Mouse (Mus musculus) heart, embryonic 14.5 days (tissue): ENCODE results near the gene Itpr3. TPM values are rescaled to one million over a fixed set of nuclear protein-coding genes. Genes with fewer than 3 reads are reported as not detected.

Experiments used
- ATAC-seq: fragments of 200-750 bp; cut with Nextera tagmentation; 2 replicates; pipeline ENCODE4 v1.8.0; 2017; ENCODE audit warnings: low read depth, moderate TSS enrichment; ENCODE audit not compliant: insufficient number of reproducible peaks, insufficient read depth, low FRiP score
- H3K27ac ChIP-seq, 2 experiments: fragments of 200-500 bp in 1 of 2; fragments of 300-500 bp in 1 of 2; sonication (generic) in 1 of 2; replicated peaks in 1 of 2; 2 replicates each; pipeline ENCODE4 v1.5.1; 2012 to 2014; ENCODE audit warnings: low read depth in 2 of 2, low read length in 2 of 2, control low read depth in 1 of 2, mild to moderate bottlenecking in 1 of 2, mixed read lengths in 1 of 2; ENCODE audit not compliant: control insufficient read depth in 1 of 2, insufficient read depth in 1 of 2
- H3K27me3 ChIP-seq: fragments of 300-500 bp; sonication (generic); 2 replicates; pipeline ENCODE4 v1.6.1; 2014; ENCODE audit warnings: mild to moderate bottlenecking, low read length, control low read depth; ENCODE audit not compliant: control insufficient read depth, insufficient read depth
- H3K36me3 ChIP-seq: fragments of 300-500 bp; sonication (generic); 2 replicates; pipeline ENCODE4 v1.6.1; 2014; ENCODE audit warnings: mild to moderate bottlenecking, control low read depth, low read length, mixed read lengths; ENCODE audit not compliant: control insufficient read depth, insufficient read depth
- H3K4me1 ChIP-seq, 2 experiments: fragments of 200-500 bp in 1 of 2; fragments of 300-500 bp in 1 of 2; sonication (generic) in 1 of 2; 2 replicates each; pipeline ENCODE4 v1.6.1; 2012 to 2014; ENCODE audit warnings: low read length in 2 of 2, control low read depth in 1 of 2, mixed read lengths in 1 of 2; ENCODE audit not compliant: control insufficient read depth in 2 of 2, insufficient read depth in 2 of 2
- H3K4me2 ChIP-seq: fragments of 300-500 bp; sonication (generic); 2 replicates; pipeline ENCODE4 v1.6.1; 2014; ENCODE audit warnings: mild to moderate bottlenecking, low read length
- H3K4me3 ChIP-seq, 2 experiments: fragments of 200-500 bp in 1 of 2; fragments of 300-500 bp in 1 of 2; sonication (generic) in 1 of 2; 2 replicates each; pipeline ENCODE4 v1.5.1; 2012 to 2014; ENCODE audit warnings: low read length in 2 of 2, mild to moderate bottlenecking in 2 of 2, control low read depth in 1 of 2, low read depth in 1 of 2, moderate library complexity in 1 of 2; ENCODE audit not compliant: control insufficient read depth in 1 of 2, insufficient read depth in 1 of 2
- H3K9ac ChIP-seq: fragments of 300-500 bp; sonication (generic); 2 replicates; pipeline ENCODE4 v1.6.1; 2014; ENCODE audit warnings: mild to moderate bottlenecking, low read length
- H3K9me3 ChIP-seq: fragments of 300-500 bp; sonication (generic); 2 replicates; pipeline ENCODE4 v1.6.1; 2016; ENCODE audit warnings: low read length, control low read depth; ENCODE audit not compliant: control insufficient read depth
- WGBS: fragments of 180-500 bp; shearing (Covaris S2); extraction: QIAGEN DNeasy Blood & Tissue Kit; methylation state at CpG from one replicate; pipeline ENCODE4 v1.1.7; 2014; 5-methylcytosine and 5-hydroxymethylcytosine counted together
- polyA plus RNA-seq: library from polyadenylated mRNA; unstranded; fragments of >200 nt; fragmentation: Nextera tagmentation; extraction: Ambion mirVana; gene quantifications from 2 replicates; pipeline ENCODE4 v1.2.1, GENCODE M21; 2014

Itpr3 gene
- polyA plus RNA-seq, 1 experiment from 2014 or later: 1.7 TPM

DNA sequence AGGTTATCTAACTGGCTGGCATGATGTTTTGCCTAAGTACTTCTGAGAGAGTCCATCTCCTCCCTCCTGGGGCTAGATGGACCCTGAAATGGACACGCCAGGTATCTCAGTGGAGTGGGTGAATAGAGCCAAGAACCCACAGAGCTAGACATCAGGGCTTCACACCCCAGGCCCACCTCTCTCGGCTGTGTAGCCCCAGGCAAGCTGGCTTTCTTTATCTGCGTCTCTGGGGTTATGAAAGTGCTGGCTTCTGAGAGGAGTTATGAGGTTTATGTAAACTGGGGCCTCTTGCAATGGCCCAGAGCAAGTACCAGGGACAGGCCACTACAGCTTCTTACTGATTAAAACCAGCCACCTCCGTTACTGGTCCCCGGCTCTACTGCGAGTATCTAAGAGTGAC, 97.8 kb downstream of the Itpr3 start:
- WGBS: 76% methylated on average over 6 of the region's 6 CpGs
- H3K9ac ChIP-seq: no peak overlapping the region
- no peak overlapping the region for H3K27ac ChIP-seq
- H3K9me3 ChIP-seq: no peaks in the 10 kb centered on the region
- H3K4me3 ChIP-seq: no peak overlapping the region
- no peak for ATAC-seq
- H3K4me2 ChIP-seq: no peak overlapping the region
- peaks cover 19 to 35% of the 10 kb centered on the region in 2 experiments for H3K4me1 ChIP-seq
- no peaks in the 10 kb centered on the region for H3K36me3 ChIP-seq
- 0 out of 2 replicates have a peak, but pooled peaks cover 1% of the 10 kb centered on the region for H3K27me3 ChIP-seq

GRCm38 (mm10) chr17:27155752-27156151, 98.6 kb downstream of the Itpr3 start:
- Histone ChIP-seq H3K4me3 (no peak overlapping the region), H3K9me3 (no peaks in the 10 kb centered on the region), H3K4me2 (no peak overlapping the region), H3K4me1 (peaks cover 19 to 35% of the 10 kb centered on the region in 2 experiments), H3K27ac (no peak overlapping the region), H3K27me3 (no peaks in the 10 kb centered on the region), H3K9ac (no peak overlapping the region), H3K36me3 (no peaks in the 10 kb centered on the region)
- ATAC-seq: no peak
- WGBS: 80% methylated on average over 8 of the region's 8 CpGs

- no peaks in the 10 kb centered on the region for H3K27me3 ChIP-seq
- no peak overlapping the region for H3K4me3 ChIP-seq
- peaks cover 19 to 25% of the 10 kb centered on the region in 2 experiments for H3K4me1 ChIP-seq
- 74% methylated on average over 6 of the region's 6 CpGs for WGBS
- no peaks in the 10 kb centered on the region for H3K36me3 ChIP-seq
- H3K4me2 ChIP-seq: no peak overlapping the region
- ATAC-seq: no peak
- H3K9me3 ChIP-seq: no peaks in the 10 kb centered on the region
- H3K9ac ChIP-seq: no peak overlapping the region
- no peak overlapping the region for H3K27ac ChIP-seq
Observed at GRCm38 (mm10) chr17:27158439-27158838, 101.3 kb downstream of the Itpr3 start.

- Histone ChIP-seq H3K4me3 (no peak overlapping the region), H3K27me3 (no peaks in the 10 kb centered on the region), H3K36me3 (no peaks in the 10 kb centered on the region), H3K4me2 (no peak overlapping the region), H3K27ac (no peak overlapping the region), H3K9me3 (no peaks in the 10 kb centered on the region), H3K4me1 (peaks cover 12 to 18% of the 10 kb centered on the region in 2 experiments), H3K9ac (no peak overlapping the region)
- ATAC-seq: no peak
- WGBS: 66% methylated on average over 7 of the region's 7 CpGs
Observed at GRCm38 (mm10) chr17:27159169-27159568, 102.1 kb downstream of the Itpr3 start.

GRCm38 (mm10) chr17:27160905-27161304, 103.8 kb downstream of the Itpr3 start:
- no peak for ATAC-seq
- H3K27ac ChIP-seq: no peak overlapping the region
- H3K36me3 ChIP-seq: no peaks in the 10 kb centered on the region
- H3K4me3 ChIP-seq: no peak overlapping the region
- no peaks in the 10 kb centered on the region for H3K9me3 ChIP-seq
- WGBS: 44% methylated on average over 4 of the region's 4 CpGs
- H3K27me3 ChIP-seq: no peaks in the 10 kb centered on the region
- no peak overlapping the region for H3K9ac ChIP-seq
- H3K4me1 ChIP-seq: peaks cover 11 to 13% of the 10 kb centered on the region in 2 experiments
- H3K4me2 ChIP-seq: no peak overlapping the region

- Histone ChIP-seq H3K9me3 (no peaks in the 10 kb centered on the region), H3K4me3 (no peak overlapping the region), H3K4me1 (peaks cover 4 to 9% of the 10 kb centered on the region in 2 experiments; a peak in 2 of 4 replicates), H3K27ac (no peak overlapping the region), H3K9ac (no peak overlapping the region), H3K27me3 (no peaks in the 10 kb centered on the region), H3K36me3 (no peaks in the 10 kb centered on the region), H3K4me2 (no peak overlapping the region)
- 56% methylated on average over 8 of the region's 8 CpGs for WGBS
- ATAC-seq: no peak
Observed at GRCm38 (mm10) chr17:27165054-27165773, 108.1 kb downstream of the Itpr3 start.

DNA sequence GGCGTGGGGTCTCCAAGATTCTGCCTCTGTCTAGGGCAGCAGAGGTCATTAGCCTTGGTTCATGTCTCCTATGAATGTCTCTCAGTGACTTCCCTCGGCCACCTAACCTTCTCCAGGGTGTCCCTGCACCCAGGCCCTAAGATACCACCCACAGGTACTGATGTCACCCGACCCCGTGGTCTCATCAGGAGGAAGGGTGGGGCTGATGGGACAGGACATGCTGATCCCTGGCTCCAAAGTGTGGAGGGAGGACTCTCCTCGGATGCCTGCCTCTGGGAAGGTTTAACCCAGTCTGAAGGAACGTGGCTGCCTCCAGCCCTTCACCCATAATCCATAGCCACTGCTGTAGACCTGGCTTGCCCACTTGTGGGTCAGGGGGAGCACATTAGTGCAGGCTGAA, 109.8 kb downstream of the Itpr3 start:
- 72% methylated on average over 6 of the region's 6 CpGs for WGBS
- H3K9ac ChIP-seq: no peak overlapping the region

GRCm38 (mm10) chr17:27167545-27167944, 110.4 kb downstream of the Itpr3 start, which contains the start of gene Ip6k3:
Ip6k3 (minus strand) TSS chr17:27167795.
- H3K9ac ChIP-seq: no peak within 1 kb of the TSS
- WGBS: 23% methylated on average over 4 of the region's 4 CpGs
- H3K4me1 ChIP-seq: peaks cover 0 to 5% of the 10 kb centered on the region in 2 experiments; a peak in 1 of 4 replicates
- no peak within 1 kb of the TSS for H3K4me3 ChIP-seq
- H3K9me3 ChIP-seq: no peaks in the 10 kb centered on the region
- H3K36me3 ChIP-seq: no peaks in the 10 kb centered on the region
- peak; percentile 54; the same call in 1 of the 2 replicates for ATAC-seq
- H3K27me3 ChIP-seq: no peaks in the 10 kb centered on the region
- no peak within 1 kb of the TSS for H3K4me2 ChIP-seq
- H3K27ac ChIP-seq: no peak within 1 kb of the TSS

More for the DNA sequence above, 109.8 kb downstream of the Itpr3 start:
- H3K27ac ChIP-seq: no peak overlapping the region
- H3K4me2 ChIP-seq: no peak overlapping the region
- H3K4me3 ChIP-seq: no peak overlapping the region
- no peak for ATAC-seq
- H3K36me3 ChIP-seq: no peaks in the 10 kb centered on the region
- no peaks in the 10 kb centered on the region for H3K27me3 ChIP-seq
- no peaks in the 10 kb centered on the region for H3K9me3 ChIP-seq
- peaks cover 0 to 5% of the 10 kb centered on the region in 2 experiments; a peak in 1 of 4 replicates for H3K4me1 ChIP-seq
